Mouse (Mus musculus) ES-E14 (cell line): ENCODE measurements around the gene Bcar3. TPM values are rescaled to one million over a fixed set of nuclear protein-coding genes. Genes with fewer than 3 reads are reported as not detected.

ENCODE experiments used
- DNase-seq: peaks from one replicate; pipeline ENCODE4 v3.0.0-alpha.2; 2013; ENCODE audit warnings: low read depth, low spot score
- H3K27ac ChIP-seq: 2 replicates; pipeline ENCODE4 v1.5.1; 2012; ENCODE audit warnings: low read depth, mild to moderate bottlenecking, low read length, moderate library complexity, mixed read lengths; ENCODE audit not compliant: poor library complexity, insufficient read depth, severe bottlenecking
- H3K36me3 ChIP-seq: 2 replicates; pipeline ENCODE4 v1.6.1; 2012; ENCODE audit warnings: mild to moderate bottlenecking, low read length, moderate library complexity, mixed read lengths; ENCODE audit not compliant: control insufficient read depth, poor library complexity, insufficient read depth, severe bottlenecking
- H3K4me1 ChIP-seq, 2 experiments: fragments of 150-350 bp in 1 of 2; sonication (generic) in 1 of 2; 2 replicates each; pipeline ENCODE4 v1.6.1; 2012; ENCODE audit warnings: low read length in 2 of 2, mild to moderate bottlenecking in 1 of 2, mixed read lengths in 1 of 2; ENCODE audit not compliant: control insufficient read depth in 2 of 2, insufficient read depth in 2 of 2, poor library complexity in 1 of 2
- H3K4me3 ChIP-seq, 2 experiments: fragments of 150-350 bp in 1 of 2; sonication (generic) in 1 of 2; 2 replicates each; pipeline ENCODE4 v1.5.1; 2012; ENCODE audit warnings: low read length in 2 of 2, low read depth in 1 of 2, mild to moderate bottlenecking in 1 of 2, mixed read lengths in 1 of 2; ENCODE audit not compliant: insufficient read depth in 1 of 2, poor library complexity in 1 of 2, severe bottlenecking in 1 of 2
- H3K9ac ChIP-seq: 2 replicates; pipeline ENCODE4 v1.6.1; 2012; ENCODE audit warnings: low read depth, mild to moderate bottlenecking, low read length, mixed read lengths; ENCODE audit not compliant: poor library complexity, insufficient read depth, severe bottlenecking
- H3K9me3 ChIP-seq: fragments of 150-350 bp; sonication (generic); 2 replicates; pipeline ENCODE4 v1.6.1; 2012; ENCODE audit warnings: low read depth, mild to moderate bottlenecking, low read length; ENCODE audit not compliant: control insufficient read depth, insufficient read depth
- CHD2 ChIP-seq: IDR thresholded peaks from 2 replicates; pipeline ENCODE4 v1.6.1; 2014; ENCODE audit warnings: mild to moderate bottlenecking, low read depth, low read length, inconsistent platforms
- HCFC1 ChIP-seq: IDR thresholded peaks from 2 replicates; pipeline ENCODE4 v1.6.1; 2012; ENCODE audit warnings: low read length, inconsistent platforms, borderline replicate concordance; ENCODE audit not compliant: insufficient read depth
- MAFK ChIP-seq: IDR thresholded peaks from 2 replicates; pipeline ENCODE4 v1.6.1; 2014; ENCODE audit warnings: mild to moderate bottlenecking, low read depth, low read length, inconsistent platforms; ENCODE audit not compliant: insufficient read depth
- ZC3H11A ChIP-seq: IDR thresholded peaks from 2 replicates; pipeline ENCODE4 v1.6.1; 2012; ENCODE audit warnings: low read depth, mild to moderate bottlenecking, inconsistent platforms, low read length, borderline replicate concordance
- ZNF384 ChIP-seq: IDR thresholded peaks from 2 replicates; pipeline ENCODE4 v1.6.1; 2012; ENCODE audit warnings: low read depth, low read length, inconsistent platforms
- in situ Hi-C, 2 experiments: fragments of 600-800 bp; cut with MboI; formaldehyde crosslinking; loops; one replicate each; pipeline ENCODE4 v1.15.1; 2025; ENCODE audit warnings: low sequenced_read_pairs in 2 of 2, inconsistent platforms in 1 of 2; ENCODE audit not compliant: unreplicated experiment in 2 of 2
- total RNA-seq: library from RNA; depleted of rRNA; stranded (reverse); fragments of 300-350 nt; gene quantifications from 2 replicates; pipeline ENCODE4 v1.2.3, GENCODE M21; 2012

Bcar3 gene
- total RNA-seq, 1 experiment: 24.5 TPM

DNA sequence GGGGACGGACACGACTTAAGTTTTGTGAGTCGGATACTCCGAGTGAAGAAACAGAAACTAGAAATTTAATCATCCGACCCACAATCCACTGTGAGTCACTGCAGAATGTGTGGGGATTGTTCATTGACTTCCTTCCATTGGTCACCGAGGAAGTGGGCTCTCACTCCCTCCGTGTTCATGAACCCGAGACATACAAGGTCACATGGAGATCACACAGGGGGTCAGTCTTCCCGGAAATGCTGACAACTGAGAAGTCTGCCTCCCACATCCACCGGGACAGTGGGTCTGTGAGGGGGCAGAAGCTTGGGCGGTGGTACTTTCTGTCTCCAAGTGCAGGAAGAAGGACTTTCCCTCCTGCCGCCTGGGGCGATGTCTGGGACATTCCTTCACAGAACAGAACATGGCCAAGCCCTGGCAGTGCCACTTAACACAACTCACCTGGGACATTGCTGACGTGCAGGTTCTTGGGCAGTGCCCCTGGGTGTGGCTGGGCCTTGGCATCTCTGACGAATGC, 114.9 kb downstream of the Bcar3 start:
- H3K36me3 ChIP-seq: no peaks in the 10 kb centered on the region
- in situ Hi-C loops: no loop called here
- no peak overlapping the region for H3K4me3 ChIP-seq
- no peaks in the 10 kb centered on the region for H3K9me3 ChIP-seq
- no peak for TF ChIP-seq ZC3H11A
- no peak for TF ChIP-seq ZNF384
- no peak for TF ChIP-seq CHD2
- TF ChIP-seq HCFC1: no peak
- no peak for TF ChIP-seq MAFK
- H3K27ac ChIP-seq: no peak overlapping the region
- H3K9ac ChIP-seq: no peak overlapping the region
- H3K4me1 ChIP-seq: peaks cover 3 to 18% of the 10 kb centered on the region in 2 experiments; a peak in 2 of 4 replicates
- no peak for DNase-seq

- in situ Hi-C loops: no loop called here
- Histone ChIP-seq H3K9me3 (no peaks in the 10 kb centered on the region), H3K4me3 (no peak overlapping the region), H3K9ac (no peak overlapping the region), H3K4me1 (peaks cover 3 to 20% of the 10 kb centered on the region in 2 experiments; a peak in 2 of 4 replicates), H3K36me3 (no peaks in the 10 kb centered on the region), H3K27ac (no peak overlapping the region)
- DNase-seq: no peak
- no peak for TF ChIP-seq ZC3H11A
- TF ChIP-seq MAFK: no peak
- TF ChIP-seq ZNF384: no peak
- no peak for TF ChIP-seq HCFC1
- no peak for TF ChIP-seq CHD2
Measured at GRCm38 (mm10) chr3:122411590-122411989, 117.7 kb downstream of the Bcar3 start.

DNA sequence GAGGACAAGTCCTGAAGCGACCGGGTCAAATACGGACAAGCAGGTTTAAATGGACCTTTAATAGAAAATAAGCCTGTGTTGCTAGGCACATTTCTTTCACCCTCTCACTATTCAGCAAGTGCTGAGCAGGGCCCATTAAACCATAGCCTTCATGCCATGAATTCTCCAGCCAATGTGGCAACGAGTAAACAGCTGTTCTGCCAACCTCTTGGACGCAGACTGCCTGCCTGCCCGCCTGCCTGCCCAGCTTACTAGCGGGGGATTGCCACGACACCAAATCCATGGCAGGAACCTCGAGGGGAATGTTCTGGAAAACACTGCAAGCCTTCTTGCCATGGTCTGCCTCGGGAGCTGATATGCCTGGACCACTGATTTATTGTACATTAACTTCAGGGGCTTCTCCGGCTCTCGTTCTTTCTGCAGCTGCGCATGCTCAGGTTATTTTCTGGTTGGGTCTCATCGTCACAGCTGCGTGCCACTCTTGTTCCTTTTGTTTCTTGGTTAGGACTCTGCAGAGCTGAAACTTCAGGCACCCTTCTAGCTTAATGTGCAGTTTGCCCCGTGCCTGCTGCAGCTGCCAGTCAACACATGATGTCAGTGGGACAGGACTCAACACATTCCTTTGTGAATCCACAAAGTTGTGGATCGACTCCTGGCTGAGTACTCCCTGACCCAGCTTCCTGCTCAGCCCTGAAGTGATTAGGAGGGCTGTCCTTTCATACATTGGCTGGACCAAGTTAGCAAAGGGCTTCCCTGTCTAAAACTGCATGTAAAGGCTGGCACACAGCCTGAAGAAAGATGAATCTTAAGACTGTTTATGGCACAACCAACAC, 120.0 kb downstream of the Bcar3 start:
- no peak for DNase-seq
- TF ChIP-seq MAFK (no peak), CHD2 (no peak), HCFC1 (no peak), ZNF384 (no peak), ZC3H11A (no peak)
- peak overlapping the region in 1 of 2 experiments; percentile 20; a peak in 1 of 4 replicates for H3K4me3 ChIP-seq
- no peaks in the 10 kb centered on the region for H3K9me3 ChIP-seq
- in situ Hi-C loops: no loop called here
- peaks cover 3 to 16% of the 10 kb centered on the region in 2 experiments for H3K4me1 ChIP-seq
- H3K9ac ChIP-seq: 0 out of 2 replicates have a peak overlapping the region, but pooled peaks have one; percentile 8
- no peaks in the 10 kb centered on the region for H3K36me3 ChIP-seq
- H3K27ac ChIP-seq: no peak overlapping the region

DNA sequence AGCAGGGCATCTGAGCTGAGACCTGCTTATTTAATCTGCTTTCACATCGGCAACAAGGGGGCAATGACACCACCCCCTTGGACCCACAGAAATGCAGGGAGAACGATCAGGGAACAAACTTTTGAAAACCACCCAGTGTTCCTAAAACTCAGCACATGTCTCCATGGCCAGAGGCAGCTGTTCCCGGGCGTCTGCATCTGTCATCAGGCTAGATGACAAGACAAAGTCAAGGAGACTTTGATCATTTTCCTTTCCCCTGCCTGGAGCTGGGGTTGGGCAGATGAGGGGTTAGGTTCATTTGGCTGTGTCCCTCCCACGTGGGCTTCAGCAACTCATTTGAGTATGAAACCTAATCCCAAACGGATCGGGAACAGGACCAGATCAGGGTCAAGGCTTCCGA, 120.9 kb downstream of the Bcar3 start:
- in situ Hi-C loops: no loop called here
- H3K9ac ChIP-seq: no peak overlapping the region
- no peaks in the 10 kb centered on the region for H3K9me3 ChIP-seq
- no peak overlapping the region for H3K4me3 ChIP-seq
- no peaks in the 10 kb centered on the region for H3K36me3 ChIP-seq
- DNase-seq: no peak
- H3K4me1 ChIP-seq: peaks cover 0 to 16% of the 10 kb centered on the region in 2 experiments
- no peak overlapping the region for H3K27ac ChIP-seq
- no peak for TF ChIP-seq HCFC1
- TF ChIP-seq ZC3H11A: no peak
- TF ChIP-seq CHD2: no peak
- TF ChIP-seq ZNF384: no peak
- no peak for TF ChIP-seq MAFK
